Mouse (Mus musculus): ENCODE results near the gene Gsg1l2. TPM values are rescaled to one million over a fixed set of nuclear protein-coding genes. Genes with fewer than 3 reads are reported as not detected.

Gsg1l2 gene
- not detected in 3 replicates for total RNA-seq (2017)

- no peak for ATAC-seq (replicated peaks; ENCODE audit: insufficient number of reproducible peaks, low FRiP score, low TSS enrichment, poor library complexity, severe bottlenecking)
Observed at GRCm38 (mm10) chr11:67774379-67774778, at the start of gene Gsg1l2. Gsg1l2 (plus strand) TSS chr11:67774608.

- ATAC-seq (replicated peaks; ENCODE audit: insufficient number of reproducible peaks, low FRiP score, low TSS enrichment, poor library complexity, severe bottlenecking) = no peak
Observed at GRCm38 (mm10) chr11:67727095-67727494, 47.3 kb upstream of the Gsg1l2 start.

GRCm38 (mm10) chr11:67728726-67729125 lies 45.7 kb upstream of the Gsg1l2 start:
- no peak for ATAC-seq (replicated peaks; ENCODE audit: insufficient number of reproducible peaks, low FRiP score, low TSS enrichment, poor library complexity, severe bottlenecking)

- no peak for ATAC-seq (replicated peaks; ENCODE audit: insufficient number of reproducible peaks, low FRiP score, low TSS enrichment, poor library complexity, severe bottlenecking)
Observed at GRCm38 (mm10) chr11:67731056-67731455, 43.4 kb upstream of the Gsg1l2 start.

GRCm38 (mm10) chr11:67733726-67734125 lies 40.7 kb upstream of the Gsg1l2 start:
- ATAC-seq (replicated peaks; ENCODE audit: insufficient number of reproducible peaks, low FRiP score, low TSS enrichment, poor library complexity, severe bottlenecking) = no peak

GRCm38 (mm10) chr11:67734597-67734996 lies 39.8 kb upstream of the Gsg1l2 start:
- ATAC-seq (replicated peaks; ENCODE audit: insufficient number of reproducible peaks, low FRiP score, low TSS enrichment, poor library complexity, severe bottlenecking) = no peak

- ATAC-seq (replicated peaks; ENCODE audit: insufficient number of reproducible peaks, low FRiP score, low TSS enrichment, poor library complexity, severe bottlenecking) = no peak
Observed at GRCm38 (mm10) chr11:67738345-67738744, 36.1 kb upstream of the Gsg1l2 start.

GRCm38 (mm10) chr11:67738846-67739490 lies 35.4 kb upstream of the Gsg1l2 start:
- no peak for ATAC-seq (replicated peaks; ENCODE audit: insufficient number of reproducible peaks, low FRiP score, low TSS enrichment, poor library complexity, severe bottlenecking)

GRCm38 (mm10) chr11:67741569-67741968 lies 32.8 kb upstream of the Gsg1l2 start:
- no peak for ATAC-seq (replicated peaks; ENCODE audit: insufficient number of reproducible peaks, low FRiP score, low TSS enrichment, poor library complexity, severe bottlenecking)

- ATAC-seq (replicated peaks; ENCODE audit: insufficient number of reproducible peaks, low FRiP score, low TSS enrichment, poor library complexity, severe bottlenecking) = no peak
Observed at GRCm38 (mm10) chr11:67756287-67756686, 18.1 kb upstream of the Gsg1l2 start.

- no peak for ATAC-seq (replicated peaks; ENCODE audit: insufficient number of reproducible peaks, low FRiP score, low TSS enrichment, poor library complexity, severe bottlenecking)
Observed at GRCm38 (mm10) chr11:67757373-67758167, 16.8 kb upstream of the Gsg1l2 start.

GRCm38 (mm10) chr11:67771053-67771452 lies 3.4 kb upstream of the Gsg1l2 start, which contains the start of gene Glp2r:
Glp2r (minus strand) TSS chr11:67771153.
- ATAC-seq (replicated peaks; ENCODE audit: insufficient number of reproducible peaks, low FRiP score, low TSS enrichment, poor library complexity, severe bottlenecking) = no peak

- ATAC-seq (replicated peaks; ENCODE audit: insufficient number of reproducible peaks, low FRiP score, low TSS enrichment, poor library complexity, severe bottlenecking) = no peak
Observed at GRCm38 (mm10) chr11:67771691-67772090, 2.7 kb upstream of the Gsg1l2 start.

- no peak for ATAC-seq (replicated peaks; ENCODE audit: insufficient number of reproducible peaks, low FRiP score, low TSS enrichment, poor library complexity, severe bottlenecking)
Observed at GRCm38 (mm10) chr11:67772577-67772976, 1.8 kb upstream of the Gsg1l2 start.

- no peak for ATAC-seq (replicated peaks; ENCODE audit: insufficient number of reproducible peaks, low FRiP score, low TSS enrichment, poor library complexity, severe bottlenecking)
Observed at GRCm38 (mm10) chr11:67790182-67790581, 15.8 kb downstream of the Gsg1l2 start.

- ATAC-seq (replicated peaks; ENCODE audit: insufficient number of reproducible peaks, low FRiP score, low TSS enrichment, poor library complexity, severe bottlenecking) = no peak
Observed at GRCm38 (mm10) chr11:67797931-67798330, 23.5 kb downstream of the Gsg1l2 start, which contains the start of gene Dhrs7c. Dhrs7c (plus strand) TSS chr11:67798187.

GRCm38 (mm10) chr11:67800130-67800723 lies 25.8 kb downstream of the Gsg1l2 start:
- ATAC-seq (replicated peaks; ENCODE audit: insufficient number of reproducible peaks, low FRiP score, low TSS enrichment, poor library complexity, severe bottlenecking) = no peak

GRCm38 (mm10) chr11:67801169-67801568 lies 26.8 kb downstream of the Gsg1l2 start:
- ATAC-seq (replicated peaks; ENCODE audit: insufficient number of reproducible peaks, low FRiP score, low TSS enrichment, poor library complexity, severe bottlenecking) = no peak

GRCm38 (mm10) chr11:67805538-67805937 lies 31.1 kb downstream of the Gsg1l2 start:
- no peak for ATAC-seq (replicated peaks; ENCODE audit: insufficient number of reproducible peaks, low FRiP score, low TSS enrichment, poor library complexity, severe bottlenecking)

All from monocyte, adult 5-6 weeks (primary cell).